Mouse (Mus musculus) heart, adult 2 months (tissue): ENCODE data around the gene Syngr1.

ENCODE experiments used
- CTCF ChIP-seq: fragments of 200-600 bp; IDR thresholded peaks from 2 replicates; pipeline ENCODE4 v1.8.1; 2022; ENCODE audit warnings: antibody characterized with exemption, mild to moderate bottlenecking, moderate library complexity
- EP300 ChIP-seq: fragments of 200-500 bp; IDR thresholded peaks from 2 replicates; pipeline ENCODE4 v1.6.1; 2011; ENCODE audit warnings: low read depth, low read length, control low read depth; ENCODE audit not compliant: insufficient read depth
- POLR2A ChIP-seq: fragments of 200-500 bp; IDR thresholded peaks from 2 replicates; pipeline ENCODE4 v1.6.1; 2011; ENCODE audit warnings: mild to moderate bottlenecking, low read depth, low read length, control low read depth; ENCODE audit not compliant: insufficient read depth

GRCm38 (mm10) chr15:80132993-80133586 lies 42.0 kb downstream of the Syngr1 start, which contains the start of gene Tab1:
- TF ChIP-seq POLR2A, result peak; percentile 79
- TF ChIP-seq CTCF, result peak; percentile 90
- TF ChIP-seq EP300, result peak; percentile 32; the same call in 1 of the 2 replicates
